Mouse (Mus musculus): ENCODE results near the gene Ddx3x. TPM values are rescaled to one million over a fixed set of nuclear protein-coding genes. Genes with fewer than 3 reads are reported as not detected.
"Not testable (repeated sequence)": the region's sequence is repeated elsewhere in the genome, so short reads cannot be mapped to it uniquely, and the experiment has no call there.

Gene Ddx3x
- polyA plus RNA-seq, 1 experiment: 74.9 TPM

DNA sequence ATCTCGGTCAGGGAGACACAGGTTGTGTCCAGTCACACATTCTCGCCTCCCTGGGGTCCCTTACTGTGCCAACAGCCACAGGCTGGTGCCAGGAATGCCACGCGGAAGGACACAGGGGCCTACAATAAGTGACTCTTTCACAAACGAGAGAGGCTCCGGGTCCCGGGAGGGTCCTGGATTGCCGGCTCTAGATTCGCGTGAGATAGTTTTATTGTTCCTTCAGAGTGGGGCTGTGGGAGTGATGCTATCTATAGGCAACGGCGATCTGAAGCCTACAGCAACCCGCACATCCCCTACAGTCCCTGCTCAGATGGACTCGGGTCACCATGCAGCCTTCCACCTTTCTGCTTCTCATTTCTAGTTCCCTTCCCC is 747 bp upstream of the Ddx3x start:
- Histone ChIP-seq H3K4me3 (ENCODE audit: insufficient read depth, low read length) (peak overlapping the region; percentile 72), H3K4me1 (ENCODE audit: control insufficient read depth, insufficient read depth, low read length) (no peaks in the 10 kb centered on the region)
- TF ChIP-seq CTCF (IDR thresholded peaks at IDR 0.05; ENCODE audit: extremely low read depth, insufficient read depth, low read length): no peak
- TF ChIP-seq POLR2A (IDR thresholded peaks at IDR 0.05; ENCODE audit: extremely low read depth, insufficient read depth, low read length): no peak

DNA sequence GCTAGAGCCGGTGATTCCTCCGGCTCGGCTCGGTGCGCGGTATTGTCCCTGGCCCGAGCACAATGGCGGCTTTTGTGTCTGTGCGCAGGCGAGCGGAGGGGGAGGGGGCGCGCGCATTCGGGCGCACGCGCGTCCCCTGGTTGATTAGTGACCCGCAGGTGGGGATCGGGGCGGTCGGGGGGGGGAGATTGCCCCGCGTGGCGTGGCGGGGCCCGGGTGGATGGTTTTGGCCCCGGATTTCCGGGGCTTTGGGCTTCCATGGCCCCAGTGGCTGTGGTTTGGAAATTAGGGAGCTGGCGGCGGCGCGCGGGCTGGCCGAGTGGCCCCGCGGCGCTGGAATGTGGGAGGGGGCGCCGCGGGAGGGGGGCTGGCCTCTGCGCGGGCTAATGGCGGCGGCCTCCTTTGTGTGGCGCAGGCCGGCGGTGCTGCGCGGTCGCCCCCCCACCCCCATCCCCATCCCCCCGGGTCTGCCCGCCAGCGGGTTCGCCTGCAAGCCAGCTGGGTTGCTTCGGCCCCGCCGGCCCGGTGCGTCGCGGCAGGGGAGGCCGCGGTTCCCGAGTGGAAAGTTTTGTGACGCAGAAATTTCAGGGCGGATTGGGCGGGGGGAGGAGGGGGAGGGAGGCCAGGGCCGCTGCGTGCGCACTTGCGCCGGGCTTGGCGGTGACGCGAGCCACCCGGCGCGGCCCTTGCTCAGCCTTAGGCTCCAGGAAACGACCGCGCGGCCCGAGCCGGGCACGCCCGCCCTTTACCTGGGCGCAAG is 739 bp downstream of the Ddx3x start:
- Histone ChIP-seq H3K4me1 (ENCODE audit: control insufficient read depth, insufficient read depth, low read length) (no peaks in the 10 kb centered on the region), H3K4me3 (ENCODE audit: insufficient read depth, low read length) (peak overlapping the region; percentile 72), H3K27ac (ENCODE audit: insufficient read depth, low read length) (peak overlapping the region; percentile 99)
- TF ChIP-seq POLR2A (IDR thresholded peaks at IDR 0.05; ENCODE audit: extremely low read depth, insufficient read depth, low read length): no peak
- no peak for TF ChIP-seq CTCF (IDR thresholded peaks at IDR 0.05; ENCODE audit: extremely low read depth, insufficient read depth, low read length)

More for the DNA sequence above, 747 bp upstream of the Ddx3x start:
- peak overlapping the region; percentile 88 for H3K27ac ChIP-seq (ENCODE audit: insufficient read depth, low read length)

DNA sequence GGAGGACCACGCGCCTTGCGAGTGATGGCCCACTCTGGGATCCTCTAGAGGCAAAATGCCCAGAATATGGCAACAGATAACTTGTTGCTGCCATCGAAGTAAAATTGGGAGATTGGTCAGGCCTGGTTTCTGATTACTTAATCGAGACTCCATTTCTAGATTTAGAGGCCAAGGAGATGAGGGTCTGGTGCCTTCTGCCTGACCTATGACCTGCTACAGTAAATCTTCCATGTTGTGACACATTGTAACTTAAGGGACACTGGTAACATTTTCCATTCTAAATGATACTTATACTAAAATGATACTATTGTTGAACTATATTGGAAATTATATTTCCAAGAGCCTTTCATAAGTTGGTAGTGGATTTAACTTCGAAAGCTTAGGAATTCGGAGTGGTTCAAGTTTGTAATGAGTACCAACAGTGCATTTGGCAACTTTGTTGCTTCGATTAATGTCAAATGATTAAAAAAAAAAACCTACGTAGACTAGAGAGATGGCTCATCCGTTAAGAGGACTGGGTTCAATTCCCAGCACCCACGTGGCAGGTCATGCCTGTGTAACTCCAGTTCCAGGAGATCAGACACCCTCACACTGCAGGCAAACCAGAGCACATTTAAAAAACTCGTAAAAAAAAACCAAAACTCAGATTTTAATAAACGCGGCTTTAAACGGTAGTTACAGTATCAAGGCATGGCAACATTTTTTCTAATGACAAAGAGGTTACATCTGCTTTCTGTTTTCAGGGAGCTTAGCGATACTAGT is 1.5 kb downstream of the Ddx3x start:
- H3K4me1 ChIP-seq (ENCODE audit: control insufficient read depth, insufficient read depth, low read length): no peaks in the 10 kb centered on the region
- TF ChIP-seq CTCF (IDR thresholded peaks at IDR 0.05; ENCODE audit: extremely low read depth, insufficient read depth, low read length): no peak
- TF ChIP-seq POLR2A (IDR thresholded peaks at IDR 0.05; ENCODE audit: extremely low read depth, insufficient read depth, low read length): no peak
- peak overlapping the region; percentile 77 for H3K27ac ChIP-seq (ENCODE audit: insufficient read depth, low read length)
- peak overlapping the region; percentile 72 for H3K4me3 ChIP-seq (ENCODE audit: insufficient read depth, low read length)

DNA sequence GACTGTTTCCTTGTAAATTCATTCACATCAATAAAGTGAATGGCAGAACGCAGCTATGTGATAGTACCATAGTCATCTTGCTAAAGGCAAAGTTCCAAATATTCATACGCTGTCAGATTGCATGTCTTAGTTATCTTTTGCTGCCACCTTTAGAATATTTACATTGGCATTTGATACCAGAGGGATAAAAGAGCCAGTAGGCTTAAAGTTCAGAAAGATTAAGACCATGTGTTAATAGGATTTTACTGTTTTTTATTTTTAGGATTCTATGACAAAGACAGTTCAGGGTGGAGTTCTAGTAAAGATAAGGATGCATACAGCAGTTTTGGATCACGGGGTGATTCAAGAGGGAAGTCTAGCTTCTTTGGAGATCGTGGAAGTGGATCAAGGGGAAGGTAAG is 5.0 kb downstream of the Ddx3x start:
- no peaks in the 10 kb centered on the region for H3K4me1 ChIP-seq (ENCODE audit: control insufficient read depth, insufficient read depth, low read length)
- no peak overlapping the region for H3K27ac ChIP-seq (ENCODE audit: insufficient read depth, low read length)
- H3K4me3 ChIP-seq (ENCODE audit: insufficient read depth, low read length): no peak overlapping the region
- no peak for TF ChIP-seq POLR2A (IDR thresholded peaks at IDR 0.05; ENCODE audit: extremely low read depth, insufficient read depth, low read length)
- TF ChIP-seq CTCF (IDR thresholded peaks at IDR 0.05; ENCODE audit: extremely low read depth, insufficient read depth, low read length): no peak

DNA sequence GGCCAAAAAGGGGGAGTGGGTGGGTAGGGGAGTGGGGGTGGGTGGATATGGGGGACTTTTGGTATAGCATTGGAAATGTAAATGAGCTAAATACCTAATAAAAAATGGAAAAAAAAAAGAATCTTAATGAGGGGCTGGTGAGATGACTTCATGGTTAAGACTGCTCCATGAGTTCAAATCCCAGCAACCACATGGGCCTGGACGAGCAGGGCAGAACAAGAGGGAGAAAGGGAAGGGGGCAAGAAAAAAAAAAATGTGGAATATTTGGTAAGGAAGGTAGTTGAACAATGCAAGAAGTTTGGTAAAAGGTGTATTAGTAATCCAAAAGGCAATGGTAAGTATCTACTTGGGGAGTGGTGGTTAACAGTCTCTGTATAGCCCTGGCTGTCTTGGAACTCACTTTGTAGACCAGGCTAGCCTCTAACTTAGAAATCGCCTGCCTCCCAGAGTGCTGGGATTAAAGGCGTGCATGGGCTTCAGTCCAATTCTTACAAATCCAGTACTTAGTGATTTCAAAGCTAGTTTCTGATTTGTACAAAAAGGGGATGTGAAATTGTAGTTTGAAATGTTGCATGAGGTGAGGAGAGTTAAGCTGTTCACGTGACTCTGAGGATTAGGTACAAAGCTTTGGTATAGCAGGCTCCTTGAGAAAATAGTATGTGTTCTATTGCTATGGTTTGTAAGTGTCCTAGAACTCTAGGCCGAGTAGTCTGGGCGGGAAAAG is 13.9 kb downstream of the Ddx3x start:
- Histone ChIP-seq H3K27ac (ENCODE audit: insufficient read depth, low read length) (no peak overlapping the region), H3K4me1 (ENCODE audit: control insufficient read depth, insufficient read depth, low read length) (no peaks in the 10 kb centered on the region), H3K4me3 (ENCODE audit: insufficient read depth, low read length) (no peak overlapping the region)
- TF ChIP-seq POLR2A (IDR thresholded peaks at IDR 0.05; ENCODE audit: extremely low read depth, insufficient read depth, low read length) (no peak), CTCF (IDR thresholded peaks at IDR 0.05; ENCODE audit: extremely low read depth, insufficient read depth, low read length) (no peak)

GRCm38 (mm10) chrX:13295229-13295571 is 14.4 kb downstream of the Ddx3x start:
- no peak for TF ChIP-seq POLR2A (IDR thresholded peaks at IDR 0.05; ENCODE audit: extremely low read depth, insufficient read depth, low read length)
- no peak for TF ChIP-seq CTCF (IDR thresholded peaks at IDR 0.05; ENCODE audit: extremely low read depth, insufficient read depth, low read length)
- H3K4me1 ChIP-seq (ENCODE audit: control insufficient read depth, insufficient read depth, low read length): no peaks in the 10 kb centered on the region
- H3K27ac ChIP-seq (ENCODE audit: insufficient read depth, low read length): no peak overlapping the region
- no peak overlapping the region for H3K4me3 ChIP-seq (ENCODE audit: insufficient read depth, low read length)

- H3K4me1 ChIP-seq (ENCODE audit: control insufficient read depth, insufficient read depth, low read length): not testable (repeated sequence)
Observed at GRCm38 (mm10) chrX:13296241-13296640, 15.5 kb downstream of the Ddx3x start.

GRCm38 (mm10) chrX:13306190-13306589 is 25.4 kb downstream of the Ddx3x start:
- no peak for TF ChIP-seq POLR2A (IDR thresholded peaks at IDR 0.05; ENCODE audit: extremely low read depth, insufficient read depth, low read length)
- TF ChIP-seq CTCF (IDR thresholded peaks at IDR 0.05; ENCODE audit: extremely low read depth, insufficient read depth, low read length): no peak
- Histone ChIP-seq H3K4me3 (ENCODE audit: insufficient read depth, low read length) (no peak overlapping the region), H3K27ac (ENCODE audit: insufficient read depth, low read length) (no peak overlapping the region), H3K4me1 (ENCODE audit: control insufficient read depth, insufficient read depth, low read length) (no peaks in the 10 kb centered on the region)

More at GRCm38 (mm10) chrX:13296241-13296640, 15.5 kb downstream of the Ddx3x start:
- not testable (repeated sequence) for H3K4me3 ChIP-seq (ENCODE audit: insufficient read depth, low read length); H3K27ac ChIP-seq (ENCODE audit: insufficient read depth, low read length)

DNA sequence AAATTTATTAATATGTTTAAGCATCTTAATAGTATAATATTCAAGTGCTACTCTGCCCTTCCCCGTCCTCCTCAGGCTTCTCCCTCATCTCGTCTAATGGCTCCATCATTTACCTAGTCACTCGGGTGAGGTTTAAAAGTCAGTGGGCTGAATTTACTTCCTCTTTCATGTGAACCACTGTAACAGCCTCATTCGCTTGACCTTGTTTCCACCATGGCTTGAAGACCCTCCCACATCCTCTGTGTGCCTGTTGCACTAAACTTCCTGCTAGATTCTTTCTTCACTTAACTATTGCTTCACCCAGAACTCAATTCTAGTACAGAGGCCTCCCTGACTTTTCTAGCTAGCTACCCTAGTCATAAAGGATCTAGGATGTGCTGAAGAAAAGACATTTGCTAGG is 30.6 kb downstream of the Ddx3x start:
- no peak overlapping the region for H3K4me3 ChIP-seq (ENCODE audit: insufficient read depth, low read length)
- no peak for TF ChIP-seq CTCF (IDR thresholded peaks at IDR 0.05; ENCODE audit: extremely low read depth, insufficient read depth, low read length)
- no peak for TF ChIP-seq POLR2A (IDR thresholded peaks at IDR 0.05; ENCODE audit: extremely low read depth, insufficient read depth, low read length)
- no peaks in the 10 kb centered on the region for H3K4me1 ChIP-seq (ENCODE audit: control insufficient read depth, insufficient read depth, low read length)
- no peak overlapping the region for H3K27ac ChIP-seq (ENCODE audit: insufficient read depth, low read length)
